Mouse (Mus musculus) frontal cortex, adult (tissue): ENCODE measurements around the gene Srpk2.
"Not testable (repeated sequence)": the region's sequence is repeated elsewhere in the genome, so short reads cannot be mapped to it uniquely, and the experiment has no call there.

ENCODE experiments used
- ATAC-seq: cut with Nextera tagmentation; 2 replicates; pipeline ENCODE4 v1.9.2; 2017; ENCODE audit warnings: mild to moderate bottlenecking, moderate library complexity, mixed read lengths; ENCODE audit not compliant: low TSS enrichment

Srpk2 gene

GRCm38 (mm10) chr5:23684517-23684916 is at the start of gene Srpk2:
Gene Srpk2, minus strand, starts transcription at chr5:23684617.
- ATAC-seq = no peak

- ATAC-seq = no peak
Observed at GRCm38 (mm10) chr5:23721956-23722355, 37.5 kb upstream of the Srpk2 start.

- ATAC-seq = no peak
Observed at GRCm38 (mm10) chr5:23718881-23719328, 34.5 kb upstream of the Srpk2 start.

DNA sequence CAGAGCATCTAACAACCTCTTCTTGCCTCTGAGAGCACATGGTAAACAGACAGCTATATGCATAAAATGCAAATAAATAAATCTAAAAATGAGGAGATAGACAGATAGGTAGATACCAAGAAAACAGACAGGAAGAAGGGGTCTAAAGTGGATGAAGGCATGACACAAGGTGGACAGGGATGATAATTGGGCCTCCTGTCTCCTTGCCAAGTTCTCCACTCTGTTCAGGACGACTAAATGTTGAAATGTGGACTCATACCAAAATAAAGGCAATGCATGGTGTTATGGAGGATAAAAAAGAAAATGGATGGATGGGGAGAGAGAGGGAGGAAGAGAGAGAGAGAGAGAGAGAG is 33.7 kb upstream of the Srpk2 start:
- ATAC-seq = no peak

DNA sequence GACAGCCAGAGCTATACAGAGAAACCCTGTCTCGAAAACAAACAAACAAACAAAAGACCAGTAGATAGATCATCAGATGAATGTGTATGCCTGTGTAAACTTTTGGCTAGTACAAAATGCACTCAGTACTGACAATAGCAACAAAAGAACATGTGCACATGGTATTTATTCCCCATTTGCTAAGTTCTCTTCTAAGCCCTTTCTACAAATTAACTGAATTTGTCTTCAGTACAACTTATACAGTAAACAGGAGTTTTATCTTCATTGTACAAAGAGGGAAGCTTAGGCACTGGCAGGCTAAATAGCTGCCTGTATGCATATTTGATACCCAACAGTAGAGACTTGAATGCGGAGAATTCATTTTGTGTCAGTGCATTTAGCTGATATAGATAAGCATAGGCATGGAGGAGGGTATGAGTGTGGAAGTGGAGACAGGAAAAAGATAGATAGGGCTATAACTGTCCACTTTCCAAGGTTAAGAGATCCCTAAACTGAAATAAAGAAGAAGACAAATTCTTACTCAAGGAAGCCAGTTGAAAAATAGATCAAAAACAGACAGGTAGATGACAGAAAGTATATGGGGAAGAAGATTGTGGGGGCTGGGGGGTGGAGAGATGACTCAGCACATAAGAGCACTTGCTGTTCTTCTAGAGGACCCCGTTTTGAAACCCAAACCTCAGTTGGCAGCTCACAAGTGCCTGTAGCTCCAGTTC is 33.2 kb upstream of the Srpk2 start:
- ATAC-seq = no peak

DNA sequence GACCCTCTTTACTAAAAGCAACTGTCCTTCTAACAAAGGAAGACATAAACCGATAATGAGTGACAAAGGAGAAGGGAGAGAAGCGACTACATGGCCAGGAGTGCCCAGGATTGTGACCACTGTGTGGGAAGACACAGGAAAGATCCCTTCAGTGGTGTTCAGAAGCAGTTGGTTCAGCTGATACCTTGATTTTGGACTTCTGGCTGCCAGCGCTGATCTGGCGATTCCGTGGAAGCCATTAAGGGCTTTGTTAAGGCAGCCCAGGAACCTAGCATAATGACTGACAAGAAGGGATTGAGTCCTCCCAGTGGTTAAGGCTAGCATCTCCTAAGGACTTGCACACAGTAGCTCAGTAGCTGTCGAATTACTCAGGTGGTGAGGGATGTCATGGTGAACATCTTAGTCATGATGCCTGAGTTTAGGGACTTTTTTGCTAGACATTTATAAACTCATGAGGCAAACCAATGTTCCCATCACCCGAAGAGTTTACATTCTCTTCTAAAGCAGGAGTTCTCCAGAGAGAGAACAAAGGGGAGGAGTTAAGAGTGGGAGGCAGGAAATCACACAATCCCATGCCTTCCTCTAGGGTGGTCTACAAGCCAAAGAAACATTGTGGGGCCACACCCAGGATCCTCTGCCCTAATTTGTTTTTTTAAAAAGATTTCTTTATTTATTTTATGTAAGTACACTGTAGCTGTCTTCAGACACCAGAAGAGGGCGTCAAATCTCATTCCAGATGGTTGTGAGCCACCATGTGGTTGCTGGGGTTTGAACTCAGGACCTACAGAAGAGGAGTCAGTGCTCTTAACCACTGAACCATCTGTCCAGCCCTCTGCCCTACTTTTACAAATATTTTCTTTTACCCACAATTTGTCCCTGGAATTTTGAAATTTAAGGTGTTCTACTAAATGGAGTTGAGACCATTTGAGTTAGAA is 29.3 kb upstream of the Srpk2 start:
- ATAC-seq = no peak

- ATAC-seq = peak; percentile 96
Observed at GRCm38 (mm10) chr5:23712130-23713001, 27.9 kb upstream of the Srpk2 start.

GRCm38 (mm10) chr5:23711671-23712129 is 27.3 kb upstream of the Srpk2 start:
- ATAC-seq = peak; percentile 52; the same call in 1 of the 2 replicates

DNA sequence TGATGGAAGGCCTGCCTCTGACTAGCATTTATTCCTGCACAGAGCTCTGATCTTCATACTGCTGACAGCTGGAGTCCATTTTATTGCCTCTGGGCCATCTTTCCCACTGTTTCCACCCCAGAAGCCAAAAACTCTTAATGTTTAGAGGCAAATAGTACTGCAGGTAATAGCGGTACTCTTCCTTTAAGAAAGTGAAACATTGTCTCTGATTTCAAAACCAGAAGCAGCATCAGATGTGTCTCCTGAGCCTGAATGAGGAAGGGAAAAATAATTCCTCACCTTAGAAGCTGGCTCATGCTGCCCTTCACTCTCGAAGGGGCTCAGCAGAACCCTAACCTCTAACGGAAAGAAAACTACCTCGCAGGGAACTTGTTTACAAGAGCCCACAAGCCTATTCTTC is 26.8 kb upstream of the Srpk2 start:
- ATAC-seq = no peak

DNA sequence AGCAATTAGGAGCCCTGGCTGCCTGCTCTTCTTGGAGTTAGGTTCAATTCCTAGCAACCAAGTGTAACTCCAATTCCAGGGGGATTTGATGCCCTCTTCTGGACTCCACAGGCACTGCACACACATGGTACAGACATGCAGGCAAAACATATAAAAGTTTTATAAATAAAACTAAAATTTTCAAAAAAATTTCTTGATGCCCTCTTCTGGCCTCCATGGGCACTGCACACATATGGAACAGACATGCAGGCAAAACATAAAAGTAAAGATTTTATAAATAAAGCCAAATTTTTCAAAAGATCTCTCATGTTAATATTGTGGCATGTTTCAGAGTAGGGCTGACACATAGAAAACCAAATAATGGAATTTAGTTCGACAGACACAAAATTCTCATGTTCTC is 25.2 kb upstream of the Srpk2 start:
- ATAC-seq = no peak

- not testable (repeated sequence) for ATAC-seq
Observed at GRCm38 (mm10) chr5:23706601-23707597, 22.5 kb upstream of the Srpk2 start.

GRCm38 (mm10) chr5:23697457-23697856 is 13.0 kb upstream of the Srpk2 start:
- no peak for ATAC-seq

- ATAC-seq = no peak
Observed at GRCm38 (mm10) chr5:23683431-23683830, 986 bp downstream of the Srpk2 start.

- ATAC-seq = no peak
Observed at GRCm38 (mm10) chr5:23679006-23679405, 5.4 kb downstream of the Srpk2 start.

DNA sequence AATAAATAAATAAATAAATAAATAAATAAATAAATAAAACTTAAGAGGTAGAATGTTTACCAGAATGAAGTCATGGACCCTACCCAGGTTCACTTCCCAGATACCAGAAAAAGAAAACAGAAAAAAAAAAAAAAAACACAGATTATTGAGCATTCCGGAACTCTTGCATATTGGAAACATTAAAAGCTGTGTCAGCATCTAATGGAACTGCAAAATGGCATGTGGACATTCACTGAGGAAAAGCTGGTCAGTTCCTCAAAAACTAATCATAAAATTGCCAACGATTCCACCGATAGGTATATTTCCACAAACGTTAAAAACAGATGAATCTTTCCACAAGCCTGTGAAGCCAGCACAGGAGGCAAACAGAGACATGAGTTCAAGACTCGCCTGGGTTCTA is 6.5 kb downstream of the Srpk2 start:
- no peak for ATAC-seq

DNA sequence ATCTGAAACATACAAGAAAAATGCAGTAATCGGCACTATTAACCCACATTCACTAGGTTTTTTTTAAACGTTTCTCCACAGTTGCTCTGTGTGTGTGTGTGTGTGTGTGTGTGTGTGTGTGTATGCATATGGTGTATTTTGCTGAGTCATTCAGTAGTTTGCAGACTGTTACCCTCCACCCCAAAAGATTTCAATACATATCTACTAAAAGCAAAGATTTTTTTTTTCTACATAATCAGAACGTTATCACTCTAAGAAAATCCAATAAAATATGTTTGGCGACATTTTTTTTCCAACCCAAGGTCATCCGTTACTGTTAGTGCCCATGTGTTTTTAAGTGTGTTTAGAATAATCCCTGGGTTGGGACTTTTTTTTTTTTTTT is 7.4 kb downstream of the Srpk2 start:
- ATAC-seq = no peak

DNA sequence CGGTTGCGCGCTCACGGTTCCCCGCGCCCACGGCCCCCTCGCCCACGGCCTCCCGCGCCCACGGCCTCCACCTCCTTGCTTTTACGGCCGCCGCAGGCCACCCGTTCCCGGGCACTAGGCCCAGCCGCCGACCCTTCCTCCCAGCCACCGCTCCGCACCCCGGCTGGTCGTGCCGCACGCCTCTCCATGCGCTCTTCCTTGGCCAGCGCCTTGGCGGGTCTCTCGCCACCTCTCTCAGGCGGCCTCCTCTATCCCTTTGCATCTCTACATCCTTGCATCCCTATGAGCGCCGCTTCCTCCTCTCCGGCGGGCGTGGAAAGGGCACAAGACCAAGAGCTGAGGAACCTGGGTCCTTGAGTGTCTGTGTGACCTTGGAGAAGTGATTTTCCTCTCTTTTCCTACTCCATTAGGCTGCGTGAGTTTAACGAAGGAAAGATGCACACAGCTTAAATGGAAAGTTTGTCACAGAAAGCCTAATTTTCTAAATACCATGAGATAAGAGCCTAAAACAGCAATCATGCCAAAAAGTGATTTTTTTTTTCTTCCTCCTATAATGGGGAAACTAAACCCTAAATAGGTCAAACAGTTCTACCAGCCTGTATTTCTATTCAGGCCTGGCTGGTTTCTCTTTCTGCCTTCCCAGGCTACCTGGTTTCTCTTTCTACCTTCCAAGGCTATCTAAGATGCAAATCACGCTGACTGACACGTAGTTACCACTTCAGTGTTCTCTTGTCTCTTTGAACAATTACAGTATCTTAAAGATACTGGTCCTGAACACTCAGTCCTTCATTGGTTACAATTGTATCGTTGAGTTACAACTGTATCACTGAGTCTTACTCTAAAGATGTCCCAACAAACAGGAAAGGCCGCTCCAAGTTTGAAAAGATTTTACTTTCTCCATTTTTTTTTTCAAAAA is 8.0 kb downstream of the Srpk2 start:
- peak; percentile 66 for ATAC-seq

DNA sequence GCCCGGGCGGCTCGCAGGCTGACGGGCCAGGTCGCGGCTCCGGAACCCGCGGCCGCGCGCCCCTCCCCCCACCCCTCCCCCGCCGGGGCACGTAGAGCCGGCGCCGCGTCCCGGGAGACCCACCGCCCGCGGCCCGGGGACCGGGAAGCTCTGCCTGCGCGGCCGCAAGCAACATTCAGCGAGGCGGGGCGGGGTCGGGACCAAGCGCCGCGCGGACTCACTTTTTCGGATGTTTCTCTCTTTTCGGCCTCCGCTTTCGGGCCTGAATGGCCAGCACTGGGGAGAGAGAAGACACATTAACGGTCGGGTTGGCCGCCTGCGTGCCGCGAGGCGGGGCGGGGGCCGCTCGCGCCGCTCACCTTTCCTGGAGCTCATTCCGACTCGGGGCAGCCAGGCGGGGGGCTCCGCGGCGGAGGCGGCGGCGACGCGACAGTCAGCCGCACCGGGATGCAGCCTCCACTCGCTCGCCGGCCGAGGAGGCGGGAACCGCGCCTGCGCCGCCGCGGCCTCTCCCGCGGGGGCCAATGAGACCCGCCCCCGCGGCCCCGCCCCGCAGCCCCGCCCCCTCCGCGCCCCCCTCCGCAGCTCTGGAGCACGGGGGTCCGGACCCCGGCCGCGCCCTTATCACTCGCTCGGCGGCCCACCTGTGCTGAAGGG is 8.8 kb downstream of the Srpk2 start:
- ATAC-seq = peak; percentile 58
